Mouse (Mus musculus) small intestine, adult 2 months (tissue): ENCODE measurements around the gene Lmo4. TPM values are rescaled to one million over a fixed set of nuclear protein-coding genes. Genes with fewer than 3 reads are reported as not detected.
A peak's percentile ranks its signal among the peaks of the same experiment; 100 is the strongest.

Experiments
- H3K27ac ChIP-seq: fragments of 200-500 bp; 2 replicates; pipeline ENCODE4 v1.5.1; 2012; ENCODE audit warnings: low read depth, low read length, control low read depth, inconsistent platforms; ENCODE audit not compliant: insufficient read depth
- H3K27me3 ChIP-seq: fragments of 200-500 bp; 2 replicates; pipeline ENCODE4 v1.6.1; 2012; ENCODE audit warnings: mild to moderate bottlenecking, moderate library complexity, low read length, inconsistent platforms; ENCODE audit not compliant: control insufficient read depth, insufficient read depth
- H3K36me3 ChIP-seq: fragments of 200-500 bp; 2 replicates; pipeline ENCODE4 v1.6.1; 2012; ENCODE audit warnings: mild to moderate bottlenecking, low read length, control low read depth, inconsistent platforms; ENCODE audit not compliant: control insufficient read depth, insufficient read depth
- H3K4me1 ChIP-seq: fragments of 200-500 bp; 2 replicates; pipeline ENCODE4 v1.6.1; 2012; ENCODE audit warnings: low read length, inconsistent platforms, mixed read lengths; ENCODE audit not compliant: control insufficient read depth, insufficient read depth, insufficient read length
- H3K4me3 ChIP-seq: fragments of 200-500 bp; 2 replicates; pipeline ENCODE4 v1.5.1; 2012; ENCODE audit warnings: low read depth, mild to moderate bottlenecking, control low read depth, inconsistent platforms, low read length, moderate library complexity
- CTCF ChIP-seq: fragments of 200-500 bp; IDR thresholded peaks from 2 replicates; pipeline ENCODE4 v1.5.1; 2012; ENCODE audit warnings: low read depth, mild to moderate bottlenecking, control low read depth, inconsistent platforms, low read length, moderate library complexity, mixed read lengths; ENCODE audit not compliant: insufficient replicate concordance, insufficient read length; ENCODE audit errors: extremely low read depth
- POLR2A ChIP-seq: fragments of 200-500 bp; IDR thresholded peaks from 2 replicates; pipeline ENCODE4 v1.6.1; 2012; ENCODE audit warnings: low read depth, mild to moderate bottlenecking, control low read depth, inconsistent platforms, low read length, moderate library complexity
- WGBS: fragments of 180-500 bp; shearing (Covaris S2); methylation state at CpG from one replicate; pipeline ENCODE4 v1.1.7; 2018; 5-methylcytosine and 5-hydroxymethylcytosine counted together
- polyA plus RNA-seq: library from polyadenylated mRNA; depleted of rRNA; stranded (reverse); fragments of >200 nt; gene quantifications from 2 replicates; pipeline ENCODE4 v1.2.3, GENCODE M21; 2012

Lmo4 gene
- polyA plus RNA-seq, 1 experiment = 23.8 TPM

- no peak overlapping the region for H3K4me3 ChIP-seq
- peak overlapping the region; percentile 40 for H3K27ac ChIP-seq
- TF ChIP-seq POLR2A (no peak), CTCF (no peak)
- H3K4me1 ChIP-seq = peaks cover 3% of the 10 kb centered on the region; the same call in 1 of the 2 replicates
- WGBS = 32% methylated on average over 9 of the region's 9 CpGs
- no peaks in the 10 kb centered on the region for H3K27me3 ChIP-seq
- no peaks in the 10 kb centered on the region for H3K36me3 ChIP-seq
Observed at GRCm38 (mm10) chr3:144164665-144165385, 40.2 kb downstream of the Lmo4 start.

DNA sequence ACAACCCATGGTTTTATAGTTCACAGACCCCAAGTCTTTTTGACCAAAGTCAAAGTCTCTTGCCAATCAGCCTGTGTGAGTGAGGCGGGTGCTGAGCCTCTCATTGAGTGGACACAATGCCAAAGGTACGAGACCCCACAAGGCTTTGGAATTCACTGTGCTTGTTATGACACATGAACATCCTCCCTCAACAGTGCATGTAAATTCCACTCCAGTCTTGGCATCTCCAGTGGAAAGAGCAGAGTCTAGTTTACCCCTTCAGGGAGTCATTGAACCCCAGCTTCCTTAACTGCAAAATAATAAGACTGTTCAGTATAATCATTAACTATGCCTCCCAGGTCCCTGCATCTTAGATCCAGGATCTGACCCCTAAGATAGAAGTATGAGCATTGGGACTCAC is 41.3 kb downstream of the Lmo4 start:
- peaks cover 3% of the 10 kb centered on the region; the same call in 1 of the 2 replicates for H3K4me1 ChIP-seq
- TF ChIP-seq CTCF (no peak), POLR2A (no peak)
- 58% methylated on average over 2 of the region's 2 CpGs for WGBS
- H3K36me3 ChIP-seq = no peaks in the 10 kb centered on the region
- no peak overlapping the region for H3K27ac ChIP-seq
- no peaks in the 10 kb centered on the region for H3K27me3 ChIP-seq
- H3K4me3 ChIP-seq = no peak overlapping the region

GRCm38 (mm10) chr3:144162156-144162555 is 42.9 kb downstream of the Lmo4 start:
- H3K27ac ChIP-seq = no peak overlapping the region
- no peaks in the 10 kb centered on the region for H3K27me3 ChIP-seq
- H3K4me3 ChIP-seq = no peak overlapping the region
- TF ChIP-seq POLR2A (no peak), CTCF (no peak)
- WGBS = 23% methylated on average over 8 of the region's 8 CpGs
- no peaks in the 10 kb centered on the region for H3K36me3 ChIP-seq
- peaks cover 3% of the 10 kb centered on the region; the same call in 1 of the 2 replicates for H3K4me1 ChIP-seq

DNA sequence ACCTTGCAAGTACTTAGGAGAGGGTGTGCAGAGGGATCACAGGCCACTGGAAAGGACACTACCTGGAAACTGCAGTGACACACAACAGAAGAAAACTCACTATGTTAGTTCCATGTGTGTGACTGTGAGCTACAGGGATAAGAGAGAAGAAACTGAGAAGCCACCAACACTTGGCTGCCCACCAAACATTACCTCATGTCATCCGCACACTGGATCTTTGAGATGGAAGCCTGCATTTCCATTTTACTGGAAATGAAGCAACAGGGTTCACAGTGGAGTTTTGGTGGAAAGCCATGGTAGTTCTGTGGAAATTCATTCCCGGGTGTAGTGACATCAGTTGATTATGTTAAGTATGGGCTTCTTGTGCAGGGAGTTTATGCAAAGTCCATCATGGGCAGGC is 43.8 kb downstream of the Lmo4 start:
- TF ChIP-seq CTCF = no peak
- TF ChIP-seq POLR2A = no peak
- 88% methylated on average over 2 of the region's 2 CpGs for WGBS
- Histone ChIP-seq H3K27ac (no peak overlapping the region), H3K27me3 (no peaks in the 10 kb centered on the region), H3K36me3 (no peaks in the 10 kb centered on the region), H3K4me3 (no peak overlapping the region), H3K4me1 (peaks cover 3% of the 10 kb centered on the region; the same call in 1 of the 2 replicates)

GRCm38 (mm10) chr3:144155746-144156145 is 49.3 kb downstream of the Lmo4 start:
- TF ChIP-seq POLR2A = no peak
- TF ChIP-seq CTCF = no peak
- H3K27me3 ChIP-seq = no peaks in the 10 kb centered on the region
- no peaks in the 10 kb centered on the region; the same call in 1 of the 2 replicates for H3K4me1 ChIP-seq
- 68% methylated on average over 3 of the region's 3 CpGs for WGBS
- H3K27ac ChIP-seq = no peak overlapping the region
- no peak overlapping the region for H3K4me3 ChIP-seq
- no peaks in the 10 kb centered on the region for H3K36me3 ChIP-seq

GRCm38 (mm10) chr3:144153395-144153794 is 51.6 kb downstream of the Lmo4 start:
- Histone ChIP-seq H3K4me3 (no peak overlapping the region), H3K36me3 (no peaks in the 10 kb centered on the region), H3K4me1 (no peaks in the 10 kb centered on the region; the same call in 1 of the 2 replicates), H3K27ac (no peak overlapping the region), H3K27me3 (no peaks in the 10 kb centered on the region)
- TF ChIP-seq POLR2A (no peak), CTCF (no peak)
- WGBS = 69% methylated on average over 2 of the region's 2 CpGs

DNA sequence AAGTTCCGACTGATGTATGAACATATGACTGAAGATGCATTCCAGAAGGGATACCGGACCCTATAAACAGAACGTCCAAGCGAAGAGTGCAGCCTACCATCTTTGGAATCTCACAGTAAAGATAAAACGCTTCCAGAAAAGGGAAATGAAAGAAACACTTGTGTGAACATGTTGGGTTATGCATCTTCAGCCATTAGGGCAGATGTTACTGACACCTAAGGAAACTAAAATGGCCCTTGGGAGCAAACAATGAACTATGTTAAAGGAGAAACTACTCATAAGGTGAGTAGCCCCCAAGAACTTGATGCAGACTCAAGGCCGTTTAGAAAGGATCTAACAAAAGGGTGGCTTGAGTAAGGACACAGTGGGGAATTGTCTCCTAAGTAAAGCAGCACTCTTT is 54.0 kb downstream of the Lmo4 start:
- TF ChIP-seq CTCF = no peak
- TF ChIP-seq POLR2A = no peak
- no peak overlapping the region for H3K4me3 ChIP-seq
- H3K27ac ChIP-seq = no peak overlapping the region
- no peaks in the 10 kb centered on the region for H3K27me3 ChIP-seq
- H3K4me1 ChIP-seq = no peaks in the 10 kb centered on the region; the same call in 1 of the 2 replicates
- no peaks in the 10 kb centered on the region for H3K36me3 ChIP-seq
- 82% methylated on average over 6 of the region's 6 CpGs for WGBS

DNA sequence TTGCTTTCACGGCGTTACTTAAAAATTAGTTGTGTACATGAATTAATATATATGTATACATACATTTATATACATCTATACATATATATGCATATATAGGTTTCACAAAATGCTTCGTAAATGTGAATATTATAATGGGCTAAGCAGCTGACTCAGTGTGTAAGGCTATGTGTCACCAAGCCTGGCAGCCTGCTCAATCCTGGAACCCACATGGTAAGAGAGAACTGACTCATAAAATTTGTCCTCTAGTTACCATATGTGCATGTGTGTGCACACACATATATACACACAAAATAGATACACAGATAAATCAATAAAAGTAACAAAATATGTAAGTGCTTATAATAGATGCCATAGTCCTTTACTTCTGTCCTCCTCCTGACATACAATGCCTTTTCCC is 56.8 kb downstream of the Lmo4 start:
- Histone ChIP-seq H3K27ac (no peak overlapping the region), H3K4me3 (no peak overlapping the region), H3K36me3 (no peaks in the 10 kb centered on the region), H3K4me1 (peaks cover 6% of the 10 kb centered on the region; the same call in 1 of the 2 replicates), H3K27me3 (no peaks in the 10 kb centered on the region)
- WGBS = 95% methylated on average over 3 of the region's 3 CpGs
- TF ChIP-seq POLR2A = no peak
- no peak for TF ChIP-seq CTCF
